Mouse (Mus musculus) midbrain, embryonic 11.5 days (tissue): ENCODE results near the gene Ctns. TPM values are rescaled to one million over a fixed set of nuclear protein-coding genes. Genes with fewer than 3 reads are reported as not detected.

Experiments
- ATAC-seq: fragments of 200-750 bp; cut with Nextera tagmentation; 2 replicates; pipeline ENCODE4 v1.8.0; 2017; ENCODE audit warnings: moderate TSS enrichment, moderate library complexity; ENCODE audit not compliant: low FRiP score
- DNase-seq: peaks from one replicate; pipeline ENCODE4 v3.0.0; 2015; ENCODE audit warnings: low spot score; ENCODE audit errors: missing footprints
- H3K27ac ChIP-seq: fragments of 300-500 bp; sonication (generic); 2 replicates; pipeline ENCODE4 v1.5.1; 2014; ENCODE audit warnings: low read depth, low read length
- H3K27me3 ChIP-seq: fragments of 300-500 bp; sonication (generic); 2 replicates; pipeline ENCODE4 v1.6.1; 2014; ENCODE audit warnings: mild to moderate bottlenecking, low read length, moderate library complexity, mixed read lengths; ENCODE audit not compliant: control insufficient read depth, insufficient read depth
- H3K36me3 ChIP-seq: fragments of 300-500 bp; sonication (generic); 2 replicates; pipeline ENCODE4 v1.6.1; 2014; ENCODE audit warnings: mild to moderate bottlenecking, low read length, moderate library complexity, mixed read lengths; ENCODE audit not compliant: control insufficient read depth, insufficient read depth
- H3K4me1 ChIP-seq: fragments of 300-500 bp; sonication (generic); 2 replicates; pipeline ENCODE4 v1.6.1; 2014; ENCODE audit warnings: low read length; ENCODE audit not compliant: control insufficient read depth, insufficient read depth
- H3K4me2 ChIP-seq: fragments of 300-500 bp; sonication (generic); 2 replicates; pipeline ENCODE4 v1.6.1; 2014; ENCODE audit warnings: mild to moderate bottlenecking, moderate library complexity
- H3K4me3 ChIP-seq: fragments of 300-500 bp; sonication (generic); 2 replicates; pipeline ENCODE4 v1.5.1; 2014; ENCODE audit warnings: low read depth, low read length
- H3K9ac ChIP-seq: fragments of 300-500 bp; sonication (generic); 2 replicates; pipeline ENCODE4 v1.6.1; 2014; ENCODE audit warnings: low read length
- H3K9me3 ChIP-seq: fragments of 300-500 bp; sonication (generic); 2 replicates; pipeline ENCODE4 v1.6.1; 2016; ENCODE audit warnings: low read length; ENCODE audit not compliant: control insufficient read depth
- WGBS: fragments of 180-500 bp; shearing (Covaris S2); extraction: QIAGEN DNeasy Blood & Tissue Kit; methylation state at CpG from one replicate; pipeline ENCODE4 v1.1.7; 2014; 5-methylcytosine and 5-hydroxymethylcytosine counted together
- polyA plus RNA-seq: library from polyadenylated mRNA; unstranded; fragments of >200 nt; fragmentation: Nextera tagmentation; extraction: Ambion mirVana; gene quantifications from 2 replicates; pipeline ENCODE4 v1.2.1, GENCODE M21; 2014

Gene Ctns
- polyA plus RNA-seq, 1 experiment from 2014 or later = 19.1 TPM

- Histone ChIP-seq H3K27me3 (peaks cover 18% of the 10 kb centered on the region), H3K27ac (no peak overlapping the region), H3K9ac (no peak overlapping the region), H3K36me3 (no peaks in the 10 kb centered on the region), H3K4me2 (no peak overlapping the region), H3K4me1 (peaks cover 5% of the 10 kb centered on the region), H3K9me3 (no peaks in the 10 kb centered on the region), H3K4me3 (no peak overlapping the region)
- WGBS = 86% methylated on average over 4 of the region's 4 CpGs
- ATAC-seq = no peak
- DNase-seq = no peak
Measured at GRCm38 (mm10) chr11:73161616-73162015, 37.2 kb downstream of the Ctns start.

- H3K4me3 ChIP-seq = peak overlapping the region; percentile 32
- peaks cover 18% of the 10 kb centered on the region for H3K27me3 ChIP-seq
- H3K36me3 ChIP-seq = no peaks in the 10 kb centered on the region
- peak; percentile 81 for DNase-seq
- WGBS = 24% methylated on average over 6 of the region's 6 CpGs
- ATAC-seq = no peak
- no peak overlapping the region for H3K27ac ChIP-seq
- H3K4me1 ChIP-seq = peaks cover 5% of the 10 kb centered on the region
- H3K4me2 ChIP-seq = peak overlapping the region; percentile 68
- no peak overlapping the region; the same call in 1 of the 2 replicates for H3K9ac ChIP-seq
- H3K9me3 ChIP-seq = no peaks in the 10 kb centered on the region
Measured at GRCm38 (mm10) chr11:73160811-73161200, 38.0 kb downstream of the Ctns start.

- H3K4me2 ChIP-seq = peak within 1 kb of the TSS; percentile 68
- H3K4me3 ChIP-seq = peak within 1 kb of the TSS; percentile 32
- ATAC-seq (peak; percentile 64), DNase-seq (peak; percentile 87)
- H3K27ac ChIP-seq = no peak within 1 kb of the TSS
- H3K4me1 ChIP-seq = peaks cover 5% of the 10 kb centered on the region
- peak within 1 kb of the TSS; percentile 54 for H3K9ac ChIP-seq
- H3K9me3 ChIP-seq = no peaks in the 10 kb centered on the region
- peaks cover 18% of the 10 kb centered on the region for H3K27me3 ChIP-seq
- 4% methylated on average over 49 of the region's 49 CpGs for WGBS
- no peaks in the 10 kb centered on the region for H3K36me3 ChIP-seq
Measured at GRCm38 (mm10) chr11:73159957-73160810, 38.7 kb downstream of the Ctns start, which contains the start of gene P2rx5. P2rx5 (plus strand) TSS chr11:73160421.

- WGBS = 81% methylated on average over 6 of the region's 6 CpGs
- H3K4me1 ChIP-seq = 0 out of 2 replicates have a peak, but pooled peaks cover under 1% of the 10 kb centered on the region
- no peak for DNase-seq
Measured at GRCm38 (mm10) chr11:73155071-73155470, 43.8 kb downstream of the Ctns start.

GRCm38 (mm10) chr11:73148209-73148608 lies 50.6 kb downstream of the Ctns start:
- H3K9me3 ChIP-seq = no peaks in the 10 kb centered on the region
- no peaks in the 10 kb centered on the region for H3K4me1 ChIP-seq
- H3K27ac ChIP-seq = no peak overlapping the region
- WGBS = 75% methylated on average over 9 of the region's 9 CpGs
- DNase-seq (no peak), ATAC-seq (no peak)
- H3K36me3 ChIP-seq = no peaks in the 10 kb centered on the region
- H3K4me2 ChIP-seq = no peak overlapping the region
- H3K27me3 ChIP-seq = no peaks in the 10 kb centered on the region
- no peak overlapping the region for H3K9ac ChIP-seq
- H3K4me3 ChIP-seq = no peak overlapping the region

More at GRCm38 (mm10) chr11:73155071-73155470, 43.8 kb downstream of the Ctns start:
- ATAC-seq = no peak
- H3K4me3 ChIP-seq = no peak overlapping the region
- H3K27me3 ChIP-seq = peaks cover 8% of the 10 kb centered on the region
- H3K4me2 ChIP-seq = no peak overlapping the region
- H3K9ac ChIP-seq = no peak overlapping the region
- no peak overlapping the region for H3K27ac ChIP-seq
- H3K9me3 ChIP-seq = no peaks in the 10 kb centered on the region
- H3K36me3 ChIP-seq = no peaks in the 10 kb centered on the region

- H3K4me2 ChIP-seq = no peak overlapping the region
- no peaks in the 10 kb centered on the region for H3K4me1 ChIP-seq
- DNase-seq (no peak), ATAC-seq (no peak)
- no peak overlapping the region for H3K9ac ChIP-seq
- H3K9me3 ChIP-seq = no peaks in the 10 kb centered on the region
- no peak overlapping the region for H3K27ac ChIP-seq
- H3K27me3 ChIP-seq = no peaks in the 10 kb centered on the region
- no peak overlapping the region for H3K4me3 ChIP-seq
- no peaks in the 10 kb centered on the region for H3K36me3 ChIP-seq
- WGBS = 61% methylated on average over 7 of the region's 7 CpGs
Measured at GRCm38 (mm10) chr11:73146975-73147365, 51.9 kb downstream of the Ctns start.

GRCm38 (mm10) chr11:73146026-73146974 lies 52.5 kb downstream of the Ctns start:
- Histone ChIP-seq H3K9ac (no peak overlapping the region), H3K4me3 (no peak overlapping the region), H3K27me3 (no peaks in the 10 kb centered on the region), H3K4me1 (no peaks in the 10 kb centered on the region), H3K4me2 (no peak overlapping the region), H3K9me3 (no peaks in the 10 kb centered on the region), H3K36me3 (no peaks in the 10 kb centered on the region), H3K27ac (no peak overlapping the region)
- peak; percentile 87 for DNase-seq
- WGBS = 51% methylated on average over 11 of the region's 11 CpGs
- ATAC-seq = no peak

- Histone ChIP-seq H3K4me1 (no peaks in the 10 kb centered on the region), H3K27me3 (no peaks in the 10 kb centered on the region), H3K9ac (no peak overlapping the region), H3K27ac (no peak overlapping the region), H3K36me3 (no peaks in the 10 kb centered on the region), H3K9me3 (no peaks in the 10 kb centered on the region), H3K4me3 (no peak overlapping the region), H3K4me2 (no peak overlapping the region)
- ATAC-seq = no peak
- 67% methylated on average over 1 of the region's 1 CpGs for WGBS
- DNase-seq = peak; percentile 49
Measured at GRCm38 (mm10) chr11:73144261-73144681, 54.6 kb downstream of the Ctns start.
